15 mouse cellular contexts compared by ENCODE assay signal in genomic region chr16:38184657-38185269, GRCm38 (mm10).
A peak's percentile ranks its signal among the peaks of the same experiment; 100 is the strongest.
DNase-seq lines count a peak whose midpoint lies in the region; ATAC-seq and TF ChIP-seq lines count a peak whose summit lies in the region.
"Had no signal": no experiment of that assay in that cellular context is flagged by ENCODE, and none has a peak within 500 bp of the region (broad histone marks: within the 10 kb centered on the region; RNA-seq: fewer than 3 reads in every experiment).

No protein-coding gene starts in this region.

- H3K27ac ChIP-seq in heart, embryonic 15.5 days, result peak overlapping the region; percentile 34; the same call in 1 of the 2 replicates
- peak overlapping the region; percentile 68 for H3K27ac ChIP-seq in intestine, postnatal 0 days (ENCODE audit: low read depth, low read length)
- peak overlapping the region; percentile 35; the same call in 1 of the 2 replicates for H3K27ac ChIP-seq in stomach, postnatal 0 days (replicated peaks)
- H3K27ac ChIP-seq: left cerebral cortex, adult 2 months; limb, embryonic 13.5 days had no signal

- no peak for TF ChIP-seq EP300 in stomach, postnatal 0 days (optimal IDR thresholded peaks at IDR 0.05)

- no peak for TF ChIP-seq CTCF in intestine, postnatal 0 days (IDR thresholded peaks at IDR 0.05; ENCODE audit: low read depth)
- TF ChIP-seq CTCF in lung, adult 2 months (IDR thresholded peaks at IDR 0.05; ENCODE audit: insufficient read depth, low read length), result no peak
- TF ChIP-seq CTCF in stomach, postnatal 0 days (IDR thresholded peaks at IDR 0.05; ENCODE audit: low read depth), result no peak

- intact Hi-C loops in heart, postnatal 14 days (cut with DNase I), result loop anchor here (1.0 kb wide), 1 partner anchor 13 kb away; no protein-coding TSS in a partner anchor

- 0 out of 2 replicates have a peak, but pooled peaks cover 4% of the 10 kb centered on the region for H3K36me3 ChIP-seq in heart, embryonic 15.5 days
- peaks cover 15% of the 10 kb centered on the region; the same call in 1 of the 2 replicates for H3K36me3 ChIP-seq in intestine, postnatal 0 days (ENCODE audit: control insufficient read depth, insufficient read depth)
- peaks cover 2% of the 10 kb centered on the region; the same call in 1 of the 2 replicates for H3K36me3 ChIP-seq in stomach, postnatal 0 days (ENCODE audit: control insufficient read depth, insufficient read depth, low read length)

- H3K9me3 ChIP-seq in heart, embryonic 15.5 days (replicated peaks), result no peaks in the 10 kb centered on the region
- no peaks in the 10 kb centered on the region for H3K9me3 ChIP-seq in intestine, postnatal 0 days (ENCODE audit: control insufficient read depth)
- no peaks in the 10 kb centered on the region for H3K9me3 ChIP-seq in stomach, postnatal 0 days (ENCODE audit: control insufficient read depth, low read length)
- H3K9me3 ChIP-seq: G1E; limb, embryonic 13.5 days had no signal

- DNase-seq in heart, postnatal 14 days, result no peak
- peak; percentile 31 for DNase-seq in lung, adult 2 months
- DNase-seq in stomach, postnatal 0 days (ENCODE audit: low spot score), result peak; percentile 64
- DNase-seq in thymus, postnatal 10 days (ENCODE audit: low spot score in 2 of 2), result no peak
- DNase-seq in layer of hippocampus, postnatal 10 days (ENCODE audit: low spot score in 2 of 2), result no peak
- DNase-seq: adrenal gland, postnatal 25 days; cerebellum, postnatal 10 days; kidney, adult 18-20 months; right cerebral cortex, postnatal 14 days; thymus, postnatal 25 days had no signal

- H3K4me3 ChIP-seq in heart, embryonic 15.5 days, result no peak overlapping the region
- H3K4me3 ChIP-seq in intestine, postnatal 0 days (ENCODE audit: low read depth, low read length), result no peak overlapping the region
- no peak overlapping the region for H3K4me3 ChIP-seq in lung, adult 2 months (replicated peaks; ENCODE audit: extremely low read depth, low read depth, low read length)
- H3K4me3 ChIP-seq in stomach, postnatal 0 days (ENCODE audit: low read depth, low read length), result no peak overlapping the region
- H3K4me3 ChIP-seq: left cerebral cortex, adult 2 months; limb, embryonic 13.5 days had no signal

- 57% methylated on average over 8 of the region's 8 CpGs for WGBS in heart, embryonic 15.5 days
- 48% methylated on average over 8 of the region's 8 CpGs for WGBS in intestine, postnatal 0 days
- WGBS in lung, adult 2 months, result 56% methylated on average over 8 of the region's 8 CpGs
- 53% methylated on average over 8 of the region's 8 CpGs for WGBS in stomach, postnatal 0 days

- TF ChIP-seq POLR2A in lung, adult 2 months (IDR thresholded peaks at IDR 0.05; ENCODE audit: borderline replicate concordance, extremely low read depth, low read depth, low read length), result no peak

- ATAC-seq in heart, embryonic 15.5 days (replicated peaks; ENCODE audit: insufficient number of reproducible peaks, insufficient read depth, low FRiP score, low read depth), result no peak
- peak; percentile 59 for ATAC-seq in intestine, postnatal 0 days
- peak; percentile 65 for ATAC-seq in stomach, postnatal 0 days (ENCODE audit: low FRiP score, low TSS enrichment)

- no peak overlapping the region for H3K4me2 ChIP-seq in heart, embryonic 15.5 days
- H3K4me2 ChIP-seq in intestine, postnatal 0 days (replicated peaks; ENCODE audit: low read depth), result no peak overlapping the region
- no peak overlapping the region for H3K4me2 ChIP-seq in stomach, postnatal 0 days (replicated peaks; ENCODE audit: low read depth)
- H3K4me2 ChIP-seq: limb, embryonic 13.5 days had no signal

- H3K27me3 ChIP-seq in heart, embryonic 15.5 days, result no peaks in the 10 kb centered on the region
- H3K27me3 ChIP-seq in intestine, postnatal 0 days (replicated peaks; ENCODE audit: control insufficient read depth, insufficient read depth, low read length), result no peaks in the 10 kb centered on the region
- H3K27me3 ChIP-seq in stomach, postnatal 0 days (ENCODE audit: control insufficient read depth, insufficient read depth, low read length), result no peaks in the 10 kb centered on the region
- H3K27me3 ChIP-seq: limb, embryonic 13.5 days had no signal

- H3K4me1 ChIP-seq in heart, embryonic 15.5 days (replicated peaks), result peaks cover 22% of the 10 kb centered on the region
- H3K4me1 ChIP-seq in intestine, postnatal 0 days (replicated peaks; ENCODE audit: control insufficient read depth, insufficient read depth, low read length), result no peaks in the 10 kb centered on the region
- peaks cover 6% of the 10 kb centered on the region for H3K4me1 ChIP-seq in lung, adult 2 months (ENCODE audit: control insufficient read depth, insufficient read depth, low read length)
- H3K4me1 ChIP-seq in stomach, postnatal 0 days (replicated peaks; ENCODE audit: control insufficient read depth, insufficient read depth), result peaks cover 10% of the 10 kb centered on the region; the same call in 1 of the 2 replicates
- H3K4me1 ChIP-seq: limb, embryonic 13.5 days had no signal

- no peak overlapping the region for H3K9ac ChIP-seq in heart, embryonic 15.5 days
- H3K9ac ChIP-seq in intestine, postnatal 0 days (ENCODE audit: low read depth, low read length), result no peak overlapping the region
- no peak overlapping the region for H3K9ac ChIP-seq in stomach, postnatal 0 days (ENCODE audit: low read length)
- H3K9ac ChIP-seq: limb, embryonic 13.5 days had no signal

Comparison
In these comparisons a context has a peak if more than half of its experiments do, and no peak if none do; other contexts are left out.
1. DNase-seq: peak in lung, adult 2 months (single experiment) and stomach, postnatal 0 days (single experiment); none in heart, postnatal 14 days (0 of 2), thymus, postnatal 10 days (0 of 2) and layer of hippocampus, postnatal 10 days (0 of 2).
2. Peak in every context shown above with its lines, with median percentiles within 50 percentile points of each other: H3K27ac ChIP-seq.